Mouse (Mus musculus) adrenal gland, postnatal 14 days (tissue): ENCODE measurements around the gene Atxn2. TPM values are rescaled to one million over a fixed set of nuclear protein-coding genes. Genes with fewer than 3 reads are reported as not detected.
A peak's percentile ranks its signal among the peaks of the same experiment; 100 is the strongest.
"Not testable (repeated sequence)": the region's sequence is repeated elsewhere in the genome, so short reads cannot be mapped to it uniquely, and the experiment has no call there.

Source experiments
- DNase-seq: peaks from one replicate; pipeline ENCODE4 v3.0.0; 2021; ENCODE audit warnings: mixed read lengths
- total RNA-seq: library from RNA; stranded (reverse); gene quantifications from 2 replicates; pipeline ENCODE4 v1.2.3, GENCODE M21; 2021

Atxn2 gene
- total RNA-seq, 1 experiment from 2014 or later: 187 TPM

GRCm38 (mm10) chr5:121710851-121711173 lies 325 bp upstream of the Atxn2 start:
- no peak for DNase-seq

GRCm38 (mm10) chr5:121711928-121712231 lies 743 bp downstream of the Atxn2 start:
- no peak for DNase-seq

- DNase-seq: peak; percentile 82
Measured at GRCm38 (mm10) chr5:121712232-121712933, 1.2 kb downstream of the Atxn2 start.

DNA sequence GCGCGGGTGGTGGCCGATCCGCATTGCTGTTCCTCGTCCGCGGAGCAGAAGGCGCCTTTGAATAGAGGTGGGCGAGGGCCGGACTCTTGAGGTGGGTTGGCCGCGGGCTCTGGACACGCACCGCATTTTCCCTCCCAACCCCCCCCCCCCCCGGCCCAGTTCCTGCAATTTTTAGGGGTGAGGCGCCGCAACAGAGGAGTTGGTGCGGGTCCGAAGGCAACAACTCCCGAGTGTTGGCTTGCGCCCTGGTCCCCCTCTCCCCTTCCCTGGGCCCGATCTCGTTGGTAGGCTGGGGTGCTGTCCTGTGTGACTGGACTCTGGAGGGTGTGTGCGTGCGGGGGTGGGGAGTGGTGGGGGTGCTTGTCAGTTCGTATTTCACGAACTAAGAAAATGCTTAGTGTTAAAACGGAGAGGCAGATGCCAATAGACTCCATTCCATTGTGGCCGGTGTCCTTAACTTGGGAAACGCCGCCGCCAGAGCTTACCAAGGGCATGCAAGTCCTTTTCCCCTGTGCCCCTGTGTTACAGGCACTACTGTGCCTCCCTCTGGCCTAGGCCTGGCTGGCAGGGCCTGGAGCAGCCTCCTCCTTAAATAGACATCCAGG lies 1.9 kb downstream of the Atxn2 start:
- DNase-seq: peak; percentile 87

- DNase-seq: no peak
Measured at GRCm38 (mm10) chr5:121714331-121714730, 3.2 kb downstream of the Atxn2 start.

DNA sequence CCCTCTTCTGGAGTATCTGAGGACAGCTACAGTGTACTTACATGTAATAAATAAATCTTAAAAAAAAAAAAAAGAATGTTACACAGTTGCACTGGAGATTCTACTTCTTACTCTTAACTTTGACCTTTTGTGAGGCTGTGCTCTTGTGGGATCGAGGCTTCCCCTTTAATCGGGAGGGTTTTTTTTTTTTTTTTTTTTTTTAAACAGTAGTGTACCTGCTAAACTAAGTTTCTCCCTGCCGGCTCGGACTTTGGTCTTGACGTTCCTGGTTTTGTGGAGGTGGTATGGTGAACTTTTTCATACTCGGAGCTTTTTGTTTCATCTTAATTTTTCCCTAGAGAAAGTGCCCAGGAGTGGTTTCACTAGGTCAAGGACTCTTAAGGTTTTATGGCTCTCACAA lies 3.8 kb downstream of the Atxn2 start:
- no peak for DNase-seq

- no peak for DNase-seq
Measured at GRCm38 (mm10) chr5:121718462-121718861, 7.3 kb downstream of the Atxn2 start.

- DNase-seq: no peak
Measured at GRCm38 (mm10) chr5:121720888-121721585, 9.9 kb downstream of the Atxn2 start.

DNA sequence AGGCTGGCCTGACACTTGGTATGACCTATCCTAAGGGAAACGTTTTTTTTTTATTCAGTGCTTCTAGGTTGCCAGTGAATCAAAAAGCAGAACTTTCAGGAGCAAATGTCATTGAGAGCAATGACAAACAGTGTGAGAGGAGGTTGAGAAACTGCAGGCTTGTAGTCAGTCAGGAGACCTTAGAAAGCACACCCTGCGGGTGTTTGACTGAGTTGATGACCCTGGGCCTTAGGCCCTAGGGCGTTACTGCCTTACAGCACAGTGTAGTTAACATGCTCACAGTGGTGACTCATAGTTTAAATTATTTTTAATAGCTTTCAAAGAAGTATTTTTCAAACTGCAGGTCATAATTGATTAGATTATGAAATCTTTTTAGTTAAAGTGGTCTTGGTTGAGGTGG lies 10.7 kb downstream of the Atxn2 start:
- DNase-seq: peak; percentile 54

GRCm38 (mm10) chr5:121724678-121725077 lies 13.5 kb downstream of the Atxn2 start:
- no peak for DNase-seq

GRCm38 (mm10) chr5:121730057-121730456 lies 18.9 kb downstream of the Atxn2 start:
- DNase-seq: no peak

DNA sequence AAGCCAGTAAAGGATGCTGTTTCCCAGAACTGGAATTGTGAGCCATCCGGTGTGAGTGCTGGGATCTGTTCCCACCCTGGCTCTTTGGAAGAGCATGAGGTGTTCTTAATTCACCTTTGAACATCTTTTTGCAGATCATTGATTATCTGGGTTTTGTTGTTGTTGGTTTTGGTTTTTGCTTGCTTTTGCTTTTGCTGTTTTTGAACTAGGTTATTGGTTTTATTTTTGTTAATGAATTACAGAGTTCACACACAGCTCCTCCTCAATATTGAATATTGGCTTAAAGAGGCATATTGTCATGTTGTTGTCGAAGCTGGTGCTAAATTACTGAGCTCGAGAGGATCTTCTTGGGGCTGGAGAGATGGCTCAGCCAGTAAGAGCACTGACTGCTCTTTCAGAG lies 25.5 kb downstream of the Atxn2 start:
- no peak for DNase-seq

DNA sequence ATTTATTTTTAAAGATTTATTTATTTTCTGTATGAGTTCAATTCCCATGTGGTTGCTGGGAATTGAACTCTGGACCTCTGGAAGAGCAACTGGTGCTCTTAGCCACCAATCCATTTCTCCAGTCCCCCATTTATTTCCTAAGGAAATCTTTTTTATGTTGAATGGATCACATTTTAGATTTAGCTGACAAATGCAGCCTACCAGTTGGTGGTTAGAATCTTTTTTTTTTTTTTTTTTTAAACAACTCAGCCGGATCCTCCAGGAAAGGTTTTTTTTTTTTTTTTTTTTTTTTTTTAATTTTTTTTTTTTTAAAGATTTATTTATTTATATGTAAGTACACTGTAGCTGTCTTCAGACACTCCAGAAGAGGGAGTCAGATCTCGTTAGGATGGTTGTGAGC lies 27.0 kb downstream of the Atxn2 start:
- DNase-seq: not testable (repeated sequence)

- DNase-seq: no peak
Measured at GRCm38 (mm10) chr5:121738576-121739191, 27.5 kb downstream of the Atxn2 start.

GRCm38 (mm10) chr5:121740516-121740915 lies 29.4 kb downstream of the Atxn2 start:
- no peak for DNase-seq

DNA sequence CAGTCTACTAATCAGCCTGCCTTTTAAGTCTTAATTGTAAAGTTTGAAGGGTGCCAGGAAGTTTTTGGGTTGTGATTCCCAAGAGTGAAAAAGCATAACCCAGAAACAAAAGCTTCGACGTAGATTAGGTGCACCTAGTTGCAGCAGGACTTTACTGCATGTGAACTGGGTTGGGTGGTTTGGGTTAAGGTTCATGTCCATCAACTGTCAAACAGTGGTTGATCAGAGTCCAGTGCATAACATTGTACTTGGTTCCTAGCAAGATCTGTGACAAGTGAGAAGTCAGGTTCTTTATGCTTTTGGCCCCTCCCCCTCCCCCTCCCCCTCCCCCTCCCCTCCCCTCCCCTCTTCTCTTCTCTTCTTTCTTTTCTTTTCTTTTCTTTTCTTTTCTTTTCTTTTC lies 31.8 kb downstream of the Atxn2 start:
- DNase-seq: no peak

DNA sequence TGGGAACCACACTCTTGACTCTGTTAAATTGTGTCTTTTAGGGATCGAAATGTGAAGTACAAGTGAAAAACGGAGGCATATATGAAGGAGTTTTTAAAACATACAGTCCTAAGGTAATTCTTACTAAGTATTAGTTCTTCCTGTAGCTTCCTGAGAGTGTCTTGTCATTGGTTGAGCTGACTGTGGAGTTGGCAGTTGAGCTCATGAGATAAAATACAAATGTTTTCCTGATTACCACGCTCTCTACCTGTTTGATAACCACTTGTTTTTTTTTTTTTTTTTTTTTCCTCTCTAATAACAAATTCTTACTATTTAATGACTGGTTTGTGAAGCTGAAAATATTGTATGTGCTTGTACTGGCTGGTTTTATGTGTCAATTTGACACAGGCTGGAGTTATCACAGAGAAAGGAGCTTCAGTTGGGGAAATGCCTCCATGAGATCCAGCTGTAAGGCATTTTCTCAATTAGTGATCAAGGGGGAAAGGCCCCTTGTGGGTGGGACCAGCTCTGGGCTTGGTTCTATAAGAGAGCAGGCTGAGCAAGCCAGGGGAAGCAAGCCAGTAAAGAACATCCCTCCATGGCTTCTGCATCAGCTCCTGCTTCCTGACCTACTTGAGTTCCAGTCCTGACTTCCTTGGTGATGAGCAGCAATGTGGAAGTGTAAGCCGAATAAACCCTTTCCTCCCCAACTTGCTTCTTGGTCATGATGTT lies 36.9 kb downstream of the Atxn2 start:
- DNase-seq: not testable (repeated sequence)

GRCm38 (mm10) chr5:121749633-121750032 lies 38.5 kb downstream of the Atxn2 start:
- no peak for DNase-seq

- no peak for DNase-seq
Measured at GRCm38 (mm10) chr5:121757900-121758299, 46.8 kb downstream of the Atxn2 start.

- no peak for DNase-seq
Measured at GRCm38 (mm10) chr5:121758341-121758740, 47.2 kb downstream of the Atxn2 start.

GRCm38 (mm10) chr5:121759921-121760320 lies 48.8 kb downstream of the Atxn2 start:
- peak; percentile 20 for DNase-seq

DNA sequence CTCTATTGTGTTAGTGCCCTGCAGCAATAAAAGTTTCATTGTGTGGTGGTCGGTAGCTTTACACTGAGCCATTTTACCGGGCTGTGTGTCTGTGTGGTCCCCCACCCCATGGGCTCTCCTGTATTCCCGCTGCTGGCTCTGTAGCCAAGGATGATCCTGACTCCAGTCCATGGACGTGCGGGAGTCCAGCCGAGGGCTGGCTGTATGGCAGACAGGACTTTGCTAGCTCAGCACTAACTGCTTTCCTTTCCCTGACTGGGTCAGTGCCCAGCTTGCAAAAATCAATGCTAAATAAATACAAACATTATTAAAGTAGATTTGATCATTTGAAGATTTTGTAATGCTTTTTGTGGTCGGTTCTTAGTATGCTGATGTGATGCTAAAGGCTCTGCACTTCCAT lies 50.3 kb downstream of the Atxn2 start:
- DNase-seq: no peak

DNA sequence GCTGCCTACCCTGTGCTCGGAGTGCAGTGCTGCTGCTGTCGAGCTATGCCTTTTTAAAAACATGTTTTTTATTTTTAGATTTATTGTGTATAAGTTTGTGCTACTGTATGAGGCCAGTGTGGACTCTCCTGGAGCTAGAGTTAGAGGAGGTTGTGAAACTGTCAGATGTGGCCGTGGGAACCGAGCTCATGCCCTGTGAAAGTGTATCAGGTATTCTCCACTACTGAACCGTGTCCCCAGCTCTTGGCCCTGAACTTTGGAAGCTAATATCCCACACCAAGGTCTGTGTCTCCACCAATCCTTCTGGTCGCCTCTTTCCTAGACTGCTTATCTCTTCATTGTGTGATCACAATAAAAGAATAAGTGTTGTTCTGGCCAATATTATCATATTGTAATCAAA lies 51.8 kb downstream of the Atxn2 start:
- DNase-seq: no peak
